Mouse (Mus musculus): ENCODE data around the gene Rubcn.

Rubcn gene

DNA sequence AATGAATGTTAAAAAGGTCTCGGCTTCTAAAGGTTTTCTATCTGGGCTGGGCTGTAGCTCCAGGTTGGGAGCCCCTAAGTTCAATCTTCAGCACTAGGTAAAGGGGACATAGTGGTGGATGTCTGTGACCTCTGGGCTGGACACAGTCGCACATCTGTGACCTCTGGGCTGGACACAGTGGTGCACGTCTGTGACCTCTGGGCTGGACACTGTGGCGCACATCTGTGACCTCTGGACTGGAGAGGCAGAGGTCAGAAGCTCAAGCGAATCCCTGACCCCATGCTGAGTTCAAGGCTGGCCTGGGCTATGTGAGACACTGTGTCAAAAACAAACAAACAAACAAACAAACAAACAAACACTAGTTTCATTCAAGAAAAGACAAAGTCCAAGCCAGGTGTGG, 7.3 kb downstream of the Rubcn start:
- DNase-seq (ENCODE audit: low spot score), result no peak

DNA sequence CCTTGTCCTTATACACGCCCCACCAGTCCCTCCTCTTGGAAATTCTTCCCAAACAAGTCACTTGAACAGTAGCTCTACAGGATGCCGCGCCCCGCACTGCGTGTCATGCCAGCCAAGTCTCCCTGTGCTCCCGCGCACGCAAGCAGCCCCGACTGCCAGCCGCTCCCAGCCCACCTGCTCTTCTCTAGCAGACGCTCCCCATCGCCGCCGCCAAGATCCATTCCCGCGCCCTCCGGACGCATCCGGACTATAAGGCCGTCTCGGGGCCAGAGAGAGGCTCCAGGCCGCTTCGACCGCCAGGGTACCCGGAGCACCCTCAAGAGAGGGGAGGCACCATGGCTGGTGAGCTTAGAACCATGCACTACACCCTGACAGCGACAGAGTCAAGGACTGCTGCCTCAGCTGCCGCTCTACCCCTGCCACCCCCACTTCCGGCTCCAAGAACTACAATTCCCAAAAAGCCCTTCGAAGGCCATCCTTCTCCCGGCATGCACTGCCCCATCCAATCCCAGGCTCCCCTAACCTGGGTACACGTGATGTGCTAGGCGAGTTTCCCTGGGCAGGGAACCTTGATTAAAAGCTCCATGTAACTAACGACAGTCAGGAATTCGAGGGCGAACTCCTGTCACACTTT, 9.5 kb downstream of the Rubcn start:
- DNase-seq (ENCODE audit: low spot score), result peak; percentile 83

DNA sequence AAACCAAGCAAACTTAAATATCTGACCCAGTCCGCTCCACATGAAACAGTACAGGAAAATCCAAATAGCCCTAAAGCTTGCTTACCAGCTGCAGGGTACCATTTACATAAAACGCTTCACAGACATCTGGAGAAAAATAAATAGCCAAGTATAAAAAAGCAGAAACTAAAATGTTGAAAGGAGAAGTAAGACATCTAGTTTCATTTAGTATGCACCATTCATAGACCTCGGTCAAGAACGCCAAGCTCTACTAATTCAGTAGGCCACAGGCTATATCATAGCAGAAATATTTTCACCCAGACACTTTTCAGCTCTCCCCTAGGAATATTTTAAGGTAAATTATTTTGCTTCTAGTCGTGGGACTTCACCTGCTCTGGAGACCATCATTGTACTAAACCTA, 10.9 kb downstream of the Rubcn start:
- no peak for DNase-seq (ENCODE audit: low spot score)

DNA sequence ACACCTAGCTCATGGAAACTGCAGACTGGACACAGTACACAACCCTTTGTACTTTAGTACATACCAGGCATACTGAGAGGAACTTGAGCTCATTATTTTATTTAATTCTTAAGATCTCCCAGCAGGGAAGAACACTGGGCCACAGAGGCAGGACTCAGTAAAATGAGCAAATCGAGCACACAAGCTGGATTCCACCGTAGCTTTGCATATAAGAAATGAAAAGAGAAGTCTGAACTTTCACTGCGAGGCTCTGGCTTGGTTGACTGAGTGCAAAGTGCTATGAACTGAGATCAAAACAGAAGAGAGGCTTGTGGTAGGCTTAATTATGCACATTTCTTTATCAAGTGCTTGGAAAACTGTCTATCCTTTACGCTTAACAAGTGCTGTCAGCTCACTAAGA, 12.2 kb downstream of the Rubcn start:
- no peak for DNase-seq (ENCODE audit: low spot score)

DNA sequence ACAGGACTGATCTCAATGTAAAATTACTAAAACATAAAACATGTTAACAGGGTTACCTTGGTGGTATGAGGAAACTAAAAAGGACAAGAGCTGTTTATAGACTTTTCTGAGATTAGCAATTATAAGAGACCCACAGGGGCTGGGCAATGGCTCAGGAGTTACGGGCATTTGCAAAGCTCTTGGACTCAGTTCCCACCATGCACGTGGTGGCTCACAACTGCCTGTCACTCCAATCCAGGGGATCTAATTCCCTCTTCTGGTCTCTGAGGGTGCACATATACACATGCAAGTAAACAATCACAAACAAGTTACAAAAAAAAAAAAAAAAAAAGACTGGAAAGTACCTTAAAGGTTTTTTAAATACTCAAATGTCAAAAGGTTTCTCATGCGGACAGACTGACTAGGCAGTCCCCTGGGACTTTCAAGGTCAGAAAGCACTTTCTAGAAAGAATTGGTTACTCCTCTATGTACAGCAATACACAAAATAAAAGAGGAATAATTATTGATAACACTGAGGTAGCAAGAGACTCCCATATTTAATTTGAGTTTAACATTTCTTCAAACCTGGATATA, 15.7 kb downstream of the Rubcn start:
- no peak for DNase-seq (ENCODE audit: low spot score)

DNA sequence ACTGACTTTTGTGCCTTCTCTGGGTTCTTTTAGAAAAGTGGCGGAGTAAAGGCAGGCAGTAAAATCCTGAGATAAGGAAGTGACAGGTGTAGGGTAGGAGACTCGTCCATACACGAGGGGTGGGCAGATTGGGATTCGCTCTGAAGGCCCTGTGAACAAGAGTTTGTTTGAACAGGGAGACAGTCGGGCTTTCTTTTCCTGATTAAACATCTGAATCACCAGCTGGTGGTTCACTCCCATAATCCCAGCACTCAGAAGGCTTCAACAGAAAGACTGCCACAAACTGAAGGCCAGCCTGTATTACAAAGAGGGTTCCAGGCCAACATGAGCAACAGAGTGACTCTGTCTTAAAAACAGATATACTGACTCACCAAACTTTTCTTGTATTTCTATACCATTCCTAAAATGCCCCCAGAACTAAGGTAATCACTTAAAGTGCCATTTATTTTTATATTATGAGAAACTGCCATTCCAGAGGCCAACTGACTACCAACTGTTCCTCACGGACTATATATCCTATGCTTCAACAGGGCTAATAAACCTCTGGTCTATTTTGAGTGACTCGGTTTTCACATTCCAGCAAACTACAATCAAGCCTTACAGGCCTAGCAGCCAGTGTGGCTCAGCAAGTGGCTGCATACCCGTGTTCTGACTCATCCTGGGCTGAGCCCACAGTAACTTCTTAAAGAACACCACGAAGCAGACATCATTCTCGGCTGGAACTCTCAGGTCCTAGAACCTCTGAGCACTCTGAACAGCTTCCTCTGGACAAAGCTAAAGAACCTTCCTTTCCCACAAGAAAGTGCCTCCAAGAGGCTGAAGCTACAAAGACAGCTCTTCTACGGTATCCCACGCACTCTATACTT, 18.6 kb downstream of the Rubcn start:
- no peak for DNase-seq (ENCODE audit: low spot score)

DNA sequence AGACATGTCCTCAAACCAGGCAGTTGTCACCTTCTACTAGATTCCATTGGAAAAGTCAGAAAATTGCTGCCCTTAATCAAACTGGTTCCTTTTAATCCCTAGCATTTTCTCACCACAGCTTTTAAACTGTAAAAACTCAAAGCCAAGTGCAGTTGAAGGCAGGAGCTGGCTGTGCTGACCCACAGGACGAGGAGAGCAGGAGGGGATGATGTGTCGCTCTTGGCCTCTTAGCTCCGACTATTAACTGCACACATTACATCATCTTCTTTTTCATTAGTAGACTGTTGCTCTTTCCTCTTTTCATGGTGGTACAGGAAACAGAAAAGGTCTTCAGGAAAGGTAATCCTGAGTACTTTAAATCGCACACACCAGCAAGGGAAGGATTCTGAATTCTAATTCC, 19.2 kb downstream of the Rubcn start:
- DNase-seq (ENCODE audit: low spot score), result no peak

DNA sequence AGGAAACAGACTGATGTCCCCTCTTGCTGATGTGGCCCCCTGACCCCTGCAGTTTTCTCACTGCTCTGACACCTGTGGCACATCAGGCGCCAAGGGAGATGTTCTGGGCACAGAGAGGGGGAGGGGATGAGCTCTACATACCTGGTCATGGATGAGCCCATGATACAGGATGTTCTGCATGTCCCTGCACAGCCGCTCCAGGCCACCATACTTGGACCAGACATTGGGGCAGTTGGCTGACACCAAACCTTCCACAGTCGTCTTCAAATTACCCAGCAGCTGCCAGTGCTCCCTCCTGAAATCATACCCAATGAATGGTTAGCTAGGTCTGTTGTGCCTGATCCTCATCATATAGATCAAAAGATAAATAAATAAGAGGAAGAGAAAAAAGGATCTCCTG, 20.8 kb downstream of the Rubcn start:
- no peak for DNase-seq (ENCODE audit: low spot score)

DNA sequence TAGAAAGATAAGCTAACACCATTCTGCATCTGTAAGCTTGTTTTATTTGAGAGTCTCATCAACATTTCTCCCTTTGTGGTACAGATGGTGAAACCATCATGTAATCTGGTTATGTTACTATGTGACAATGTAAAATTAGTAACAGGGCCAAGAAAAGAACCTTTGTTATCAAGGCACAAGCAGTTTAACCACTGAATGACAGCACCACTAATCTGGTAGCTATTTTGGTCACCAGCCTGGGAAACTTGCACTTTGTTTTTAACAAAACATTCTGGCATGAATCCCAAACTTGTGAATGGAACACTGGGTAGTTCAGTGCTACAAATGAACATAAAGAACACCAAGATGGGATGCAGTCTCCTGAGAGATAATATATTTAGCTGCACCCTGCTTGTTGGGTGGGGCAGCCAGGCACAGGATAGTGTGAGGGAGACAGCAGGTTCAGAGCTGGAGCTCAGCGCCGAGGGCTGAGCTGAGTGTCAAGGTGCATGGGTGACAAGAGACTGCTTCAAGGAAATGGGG, 23.5 kb downstream of the Rubcn start:
- no peak for DNase-seq (ENCODE audit: low spot score)

DNA sequence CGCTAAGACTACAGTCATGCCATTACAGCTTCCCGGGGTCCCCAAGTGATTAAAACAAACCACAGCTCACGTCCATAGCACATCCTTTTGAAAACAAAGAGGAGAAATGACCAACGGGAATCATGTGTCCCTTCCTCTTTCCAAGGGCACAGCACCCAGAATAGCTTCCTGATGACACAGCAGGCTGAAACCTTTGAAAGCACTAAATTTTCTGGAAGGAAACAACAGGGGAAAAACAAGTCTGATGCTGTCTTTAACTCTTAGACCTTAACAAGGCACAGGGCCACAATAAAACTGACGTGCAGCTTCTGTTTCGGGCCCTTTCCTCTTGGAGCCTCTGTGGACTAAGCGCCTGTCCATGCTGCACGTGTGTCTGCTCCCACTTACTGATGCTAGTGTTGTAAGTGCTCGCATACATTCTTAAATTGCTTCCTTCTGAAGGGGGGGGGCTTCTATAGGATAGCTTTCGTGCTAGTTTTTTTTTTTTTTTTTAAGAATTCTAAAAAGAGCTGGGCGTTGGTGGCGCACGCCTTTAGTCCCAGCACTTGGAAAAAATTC, 24.0 kb downstream of the Rubcn start:
- DNase-seq (ENCODE audit: low spot score), result no peak

DNA sequence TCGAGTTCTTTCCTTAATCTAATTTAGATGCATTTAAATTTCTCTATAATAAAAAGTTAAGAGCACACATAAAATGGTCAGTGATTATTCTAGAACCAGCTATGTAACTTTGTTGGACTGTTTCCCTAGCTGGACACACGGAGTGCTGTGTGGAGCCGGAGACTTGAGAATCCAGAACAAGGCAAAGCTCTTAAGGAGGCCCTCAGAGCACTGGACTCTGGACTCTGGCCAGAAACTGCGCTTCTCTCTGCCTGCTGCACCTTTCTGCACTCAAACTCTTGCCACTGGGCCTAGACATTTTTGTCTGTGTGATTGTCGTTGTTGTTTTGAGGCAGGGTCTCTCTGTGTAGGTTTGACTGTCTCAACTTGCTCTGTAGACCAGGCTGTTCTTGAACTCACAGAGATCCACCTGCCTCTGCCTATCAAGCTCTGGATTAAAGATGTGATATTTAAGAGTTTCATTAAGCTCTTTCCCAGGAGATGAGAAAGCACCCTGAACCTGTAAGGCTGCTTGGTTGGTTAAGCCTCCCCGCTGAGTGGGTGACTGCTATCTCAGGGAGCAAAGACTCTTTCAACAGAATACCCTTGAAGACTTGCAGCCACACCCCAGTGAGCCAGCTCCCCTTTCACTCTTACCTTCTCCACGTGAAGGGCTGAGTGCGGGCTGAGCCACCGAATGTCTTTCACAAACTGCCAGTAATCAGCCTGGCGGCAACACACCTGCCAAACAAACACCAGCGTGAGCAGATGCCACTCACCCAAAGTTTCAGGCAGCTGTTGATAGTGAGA, 28.3 kb downstream of the Rubcn start:
- DNase-seq (ENCODE audit: low spot score), result no peak

DNA sequence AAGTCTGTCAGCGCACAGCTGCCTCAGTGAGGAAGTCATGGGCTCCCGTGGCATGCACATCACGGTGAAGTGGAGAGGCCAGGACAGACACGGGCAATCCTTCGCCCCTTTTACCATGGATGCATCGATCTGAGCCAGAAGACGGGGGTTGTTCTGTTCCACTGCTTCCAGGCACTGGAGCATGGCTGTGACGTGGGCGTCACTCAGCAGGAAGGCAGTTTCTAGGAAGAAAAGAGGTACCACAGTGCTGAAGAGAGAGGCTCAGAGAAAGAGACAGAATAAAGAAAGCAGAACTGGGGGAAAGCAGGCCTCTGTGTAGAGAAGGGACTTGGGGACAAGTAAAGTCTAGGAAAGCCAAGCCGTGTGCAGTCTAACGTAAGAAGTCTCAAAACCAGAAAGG, 30.5 kb downstream of the Rubcn start:
- DNase-seq (ENCODE audit: low spot score), result no peak

DNA sequence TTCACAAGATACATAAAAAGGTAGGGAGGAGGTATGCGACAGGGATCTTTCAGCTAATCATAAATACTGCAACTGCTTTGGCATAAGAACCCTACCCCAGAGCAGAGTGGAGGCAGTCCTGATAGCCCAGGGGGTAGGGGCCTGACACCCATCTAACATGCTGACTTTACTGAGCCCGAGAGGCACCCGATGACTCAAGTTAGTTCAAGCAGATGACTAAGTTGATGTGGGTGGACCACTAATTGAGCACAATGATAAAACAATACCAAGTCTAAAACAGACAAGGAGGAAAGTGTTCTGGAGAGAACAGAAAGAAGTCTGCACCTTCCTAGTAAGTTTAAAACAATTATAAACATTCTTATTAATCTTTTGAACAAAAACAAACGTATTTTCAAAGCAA, 46.1 kb downstream of the Rubcn start:
- DNase-seq (ENCODE audit: low spot score), result no peak

DNA sequence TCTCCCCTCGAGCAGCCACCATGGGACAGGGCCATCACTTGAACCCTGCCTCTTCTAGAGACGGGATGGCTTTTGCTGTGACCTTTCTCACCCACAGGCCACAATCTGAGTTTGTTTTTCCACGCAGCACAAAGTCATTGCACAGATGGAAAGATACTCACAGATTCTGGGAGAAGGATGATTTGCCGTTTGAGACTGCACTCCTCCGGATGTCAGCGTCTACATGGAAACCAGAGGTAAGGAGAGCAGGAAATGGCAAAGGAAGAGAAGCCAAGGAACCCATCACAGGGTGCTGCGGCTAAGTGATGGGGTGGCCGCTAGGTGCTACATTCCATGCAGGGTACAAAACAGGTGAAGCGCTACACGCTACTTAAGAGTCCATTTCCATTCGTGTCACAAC, 48.5 kb downstream of the Rubcn start:
- no peak for DNase-seq (ENCODE audit: low spot score)

DNA sequence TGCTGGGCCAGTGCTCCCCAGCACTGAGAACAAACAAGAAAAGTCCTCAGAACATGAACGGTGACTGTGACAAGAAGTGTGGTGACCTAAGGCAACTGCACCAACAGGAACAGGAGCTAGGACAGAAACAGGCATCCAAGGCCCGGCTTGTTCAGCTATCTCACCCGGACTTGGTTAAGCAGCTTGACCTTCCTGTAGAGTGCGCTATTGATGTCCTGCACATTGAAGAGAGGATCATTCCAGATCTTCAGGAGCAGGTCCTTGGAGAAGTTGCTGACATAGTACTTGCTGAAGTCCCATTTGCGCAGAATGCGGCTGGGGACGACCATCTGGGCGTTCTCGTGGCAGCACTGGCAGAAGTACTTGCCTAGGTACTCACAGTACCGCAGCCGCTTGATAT, 51.0 kb downstream of the Rubcn start:
- no peak for DNase-seq (ENCODE audit: low spot score)

DNA sequence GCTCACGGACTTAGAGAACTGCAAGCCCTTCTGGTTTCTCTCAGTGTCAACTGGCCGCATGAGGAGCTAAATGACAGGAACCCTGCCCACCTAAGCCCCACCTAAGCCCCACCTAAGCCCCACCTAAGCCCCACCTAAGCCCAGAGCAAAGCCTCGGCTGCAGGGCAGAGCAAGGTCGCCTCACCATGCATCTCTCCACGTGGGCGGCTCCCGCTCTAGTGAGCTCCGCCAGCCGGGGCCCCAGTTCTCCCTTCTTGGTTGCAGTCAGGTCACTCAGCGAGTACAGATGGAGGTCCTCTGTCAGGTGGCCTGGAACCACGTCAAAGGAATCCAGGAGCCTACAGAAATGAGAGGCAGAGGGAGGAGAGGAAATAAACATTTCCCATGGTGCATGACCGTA, 52.2 kb downstream of the Rubcn start:
- no peak for DNase-seq (ENCODE audit: low spot score)

DNA sequence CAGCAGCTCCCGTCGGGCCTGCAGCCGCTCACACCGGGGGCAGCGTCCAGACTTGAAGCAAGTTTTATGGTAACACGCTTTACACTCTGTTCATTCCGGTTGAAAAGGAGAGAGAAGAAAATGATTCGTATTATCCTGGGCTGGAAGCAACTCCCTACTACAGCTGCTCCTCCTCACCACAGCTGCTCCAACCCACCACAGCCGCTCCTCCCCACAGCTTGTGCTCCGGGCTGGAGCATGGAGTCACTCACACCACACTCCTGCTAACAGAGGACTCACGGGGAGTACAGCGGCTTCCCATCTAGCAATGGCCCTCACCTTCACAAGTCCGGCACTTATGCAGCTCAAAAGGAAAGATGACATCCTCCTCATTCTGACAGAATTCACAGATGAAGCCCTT, 53.5 kb downstream of the Rubcn start:
- DNase-seq (ENCODE audit: low spot score), result no peak

DNA sequence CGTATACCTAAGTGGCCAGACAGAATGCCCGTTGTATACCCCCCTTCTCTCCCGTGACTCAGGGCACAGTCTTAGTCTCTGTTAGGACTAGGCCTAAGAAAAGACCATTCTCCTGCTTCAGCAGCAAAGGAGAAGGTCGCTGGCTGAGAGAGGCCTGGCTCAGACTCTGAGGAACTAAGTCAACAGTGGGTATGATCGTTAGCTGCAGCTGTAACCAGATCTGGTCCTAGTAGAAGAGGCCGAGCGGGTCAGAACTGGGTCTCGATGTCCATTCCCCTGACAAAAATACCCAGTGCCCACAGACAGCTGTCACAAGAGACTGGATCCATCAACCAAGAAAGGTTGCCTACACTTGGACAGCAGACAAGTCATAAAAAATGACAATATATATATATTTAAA, 54.1 kb downstream of the Rubcn start:
- no peak for DNase-seq (ENCODE audit: low spot score)

DNA sequence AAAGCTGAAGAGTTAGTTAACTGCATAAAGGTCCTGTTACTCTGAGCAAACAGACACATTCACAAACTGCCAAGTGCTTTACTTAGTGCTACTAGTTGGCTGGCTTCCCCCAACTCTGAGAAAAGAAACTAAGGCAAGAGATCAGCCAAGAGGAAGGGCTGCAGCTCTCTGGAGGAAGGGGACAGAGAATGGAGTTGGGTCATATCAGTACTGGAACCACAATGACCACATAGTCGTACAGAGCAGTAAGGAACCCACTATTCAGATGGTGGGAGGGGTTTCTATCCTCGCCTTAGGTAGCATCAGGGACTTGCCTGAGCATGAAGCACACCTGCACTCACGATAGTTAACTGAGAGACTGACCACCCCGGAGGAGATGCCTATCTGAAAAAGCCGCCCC, 54.7 kb downstream of the Rubcn start:
- no peak for DNase-seq (ENCODE audit: low spot score)

DNA sequence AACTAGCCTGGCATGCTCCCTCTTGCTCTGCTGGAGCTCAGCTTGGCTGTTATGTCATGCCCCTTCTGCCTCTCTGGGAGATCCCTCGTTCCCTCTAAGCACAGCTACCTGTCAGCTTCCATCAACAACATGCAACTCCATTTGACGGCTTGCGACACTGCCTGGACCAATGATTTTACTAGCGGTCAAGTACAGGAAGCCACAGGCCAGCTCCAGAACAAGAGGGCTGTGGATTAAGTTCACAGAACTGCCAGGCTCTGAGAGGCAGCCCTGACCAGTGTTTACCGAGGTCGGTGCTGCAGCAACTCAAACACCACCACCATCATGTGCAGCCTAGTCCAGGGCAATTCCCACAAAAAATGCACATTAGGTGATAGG, 55.1 kb downstream of the Rubcn start:
- no peak for DNase-seq (ENCODE audit: low spot score)

DNA sequence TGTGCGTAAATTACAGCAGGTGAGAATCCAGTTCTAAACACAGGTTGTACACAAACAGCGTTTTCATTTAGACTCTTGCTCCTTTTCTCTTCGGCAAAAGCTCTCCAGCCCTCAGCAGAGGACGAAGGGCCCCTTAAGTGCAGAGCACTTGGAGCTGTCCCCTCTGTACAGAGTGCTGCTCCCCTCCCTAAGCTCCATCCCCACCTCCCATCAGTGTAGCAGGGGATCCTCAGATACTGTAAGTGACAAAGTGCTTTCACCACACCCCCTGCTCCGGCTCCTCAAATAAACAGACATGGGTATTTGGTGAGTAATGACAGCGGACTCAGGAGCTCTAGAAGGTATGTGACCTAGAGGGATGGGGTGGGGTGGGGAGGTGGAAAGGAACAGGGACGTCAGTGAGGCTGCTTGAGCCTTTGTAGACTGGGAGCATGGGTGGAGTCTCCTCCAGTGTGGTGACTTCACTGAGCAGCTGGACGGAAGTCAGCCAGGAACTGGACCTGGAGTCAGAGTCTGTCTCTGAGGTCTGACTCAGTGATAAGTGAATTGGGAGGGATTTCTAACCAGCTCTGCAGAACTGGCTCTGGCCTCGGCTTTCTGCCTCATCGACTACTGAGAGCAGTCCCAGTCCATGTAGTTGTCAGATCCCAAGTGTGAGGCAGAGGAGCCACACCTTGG, 55.7 kb downstream of the Rubcn start:
- DNase-seq (ENCODE audit: low spot score), result no peak

DNA sequence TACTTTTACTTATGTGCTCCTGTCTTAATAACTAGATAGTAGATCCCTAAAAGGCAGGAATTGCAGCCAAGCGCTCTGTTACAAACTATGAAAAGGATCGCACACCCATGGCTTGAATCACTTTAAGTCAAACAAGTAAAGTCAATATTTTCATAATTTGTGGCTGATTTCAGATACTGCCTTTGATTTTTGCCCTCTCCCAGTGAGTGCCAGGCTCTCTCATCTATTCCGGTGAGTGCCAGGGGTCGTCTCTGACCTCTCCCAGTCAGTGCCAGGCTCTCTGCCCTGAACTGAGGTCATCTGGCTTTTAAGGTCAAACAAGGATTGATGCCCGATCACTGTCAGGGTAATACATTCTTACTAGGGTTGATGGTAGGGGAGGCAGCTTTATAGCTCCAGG, 59.1 kb downstream of the Rubcn start:
- no peak for DNase-seq (ENCODE audit: low spot score)

Measured in ovary, postnatal 36 days (tissue).